Mouse (Mus musculus) stomach, embryonic 16.5 days (tissue): ENCODE measurements around the gene Mcu. TPM values are rescaled to one million over a fixed set of nuclear protein-coding genes. Genes with fewer than 3 reads are reported as not detected.

Source experiments
- ATAC-seq: fragments of 200-750 bp; cut with Nextera tagmentation; 2 replicates; pipeline ENCODE4 v1.8.0; 2017; ENCODE audit warnings: moderate number of reproducible peaks, moderate TSS enrichment; ENCODE audit not compliant: insufficient read depth, low FRiP score
- H3K27ac ChIP-seq: fragments of 300-500 bp; sonication (generic); 2 replicates; pipeline ENCODE4 v1.5.1; 2014; ENCODE audit warnings: low read length
- H3K27me3 ChIP-seq: fragments of 300-500 bp; sonication (generic); 2 replicates; pipeline ENCODE4 v1.6.1; 2014; ENCODE audit warnings: low read length, control low read depth, mixed read lengths; ENCODE audit not compliant: control insufficient read depth, insufficient read depth
- H3K36me3 ChIP-seq: fragments of 300-500 bp; sonication (generic); 2 replicates; pipeline ENCODE4 v1.6.1; 2014; ENCODE audit warnings: low read length; ENCODE audit not compliant: control insufficient read depth, insufficient read depth
- H3K4me1 ChIP-seq: fragments of 300-500 bp; sonication (generic); 2 replicates; pipeline ENCODE4 v1.6.1; 2014; ENCODE audit warnings: low read length, control low read depth, mixed read lengths; ENCODE audit not compliant: control insufficient read depth, insufficient read depth
- H3K4me2 ChIP-seq: fragments of 300-500 bp; sonication (generic); 2 replicates; pipeline ENCODE4 v1.6.1; 2014; ENCODE audit warnings: low read depth, low read length, mixed read lengths
- H3K4me3 ChIP-seq: fragments of 300-500 bp; sonication (generic); replicated peaks from 2 replicates; pipeline ENCODE4 v1.5.1; 2014; ENCODE audit warnings: mild to moderate bottlenecking, low read length
- H3K9ac ChIP-seq: fragments of 300-500 bp; sonication (generic); 2 replicates; pipeline ENCODE4 v1.6.1; 2014; ENCODE audit warnings: low read length
- H3K9me3 ChIP-seq: fragments of 300-500 bp; sonication (generic); replicated peaks from 2 replicates; pipeline ENCODE4 v1.6.1; 2016; ENCODE audit warnings: low read length, control low read depth; ENCODE audit not compliant: control insufficient read depth
- WGBS: fragments of 180-500 bp; shearing (Covaris S2); extraction: QIAGEN DNeasy Blood & Tissue Kit; methylation state at CpG from one replicate; pipeline ENCODE4 v1.1.7; 2014; 5-methylcytosine and 5-hydroxymethylcytosine counted together
- polyA plus RNA-seq: library from polyadenylated mRNA; unstranded; fragments of >200 nt; fragmentation: Nextera tagmentation; extraction: Ambion mirVana; gene quantifications from 2 replicates; pipeline ENCODE4 v1.2.1, GENCODE M21; 2015

Gene Mcu
- polyA plus RNA-seq: 60.0 and 64.9 TPM in 2 replicates

DNA sequence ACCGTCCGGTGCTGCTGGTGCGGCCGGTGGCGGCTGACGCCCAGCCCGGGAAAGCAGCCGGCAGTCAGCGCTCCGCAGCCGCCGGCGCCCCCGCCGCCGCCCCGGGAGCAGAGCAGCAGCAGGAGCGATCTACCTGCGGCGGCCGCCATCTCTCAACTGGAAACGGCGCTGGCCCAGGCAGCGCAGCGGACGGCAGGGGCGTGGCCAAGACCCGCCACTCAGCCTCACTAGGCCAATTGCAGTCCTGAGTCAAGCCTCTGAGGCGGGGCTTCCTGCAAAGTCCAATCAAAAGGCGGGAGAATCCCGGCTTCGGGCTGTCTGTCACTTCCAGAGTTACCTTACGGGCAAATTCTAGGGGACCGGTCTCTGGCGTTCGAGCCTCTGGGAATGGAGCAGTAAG lies at the start of gene Mcu:
Mcu (minus strand) TSS at position 171 of the 400 bp plus-strand sequence.
- WGBS: under 1% methylated on average over 36 of the region's 36 CpGs
- Histone ChIP-seq H3K4me3 (peak within 1 kb of the TSS; percentile 88), H3K9ac (peak within 1 kb of the TSS; percentile 99), H3K27ac (peak within 1 kb of the TSS; percentile 86), H3K4me2 (peak within 1 kb of the TSS; percentile 81), H3K4me1 (peaks cover 22% of the 10 kb centered on the region), H3K36me3 (no peaks in the 10 kb centered on the region), H3K27me3 (no peaks in the 10 kb centered on the region), H3K9me3 (no peaks in the 10 kb centered on the region)
- peak; percentile 98 for ATAC-seq

GRCm38 (mm10) chr10:59665503-59666291 lies 49.2 kb upstream of the Mcu start:
- 66% methylated on average over 13 of the region's 13 CpGs for WGBS
- H3K9me3 ChIP-seq: no peaks in the 10 kb centered on the region
- H3K27ac ChIP-seq: no peak overlapping the region
- H3K27me3 ChIP-seq: no peaks in the 10 kb centered on the region
- no peak overlapping the region for H3K9ac ChIP-seq
- H3K4me3 ChIP-seq: no peak overlapping the region
- H3K36me3 ChIP-seq: no peaks in the 10 kb centered on the region
- no peak overlapping the region for H3K4me2 ChIP-seq
- no peak for ATAC-seq
- H3K4me1 ChIP-seq: peaks cover 10% of the 10 kb centered on the region

DNA sequence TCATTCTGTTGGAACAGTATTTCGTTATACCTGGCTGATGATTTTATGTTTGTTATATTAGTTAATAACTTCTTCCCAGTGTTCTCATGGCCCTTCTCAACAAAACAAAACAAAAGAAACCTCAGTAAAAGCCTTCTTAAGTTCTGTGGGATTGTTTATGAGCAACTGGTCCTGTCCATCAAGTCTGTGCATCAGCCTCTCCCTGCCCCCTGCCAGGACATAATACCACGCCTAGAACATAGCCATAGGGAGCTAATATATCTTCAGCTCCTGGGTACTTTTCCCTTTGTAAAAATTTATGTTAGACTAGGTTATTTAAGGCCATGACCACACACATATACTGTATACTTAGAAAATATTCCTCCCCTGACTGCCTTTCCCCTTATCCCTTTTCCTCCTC lies 48.3 kb upstream of the Mcu start:
- WGBS: 82% methylated on average over 2 of the region's 2 CpGs
- Histone ChIP-seq H3K36me3 (no peaks in the 10 kb centered on the region), H3K9me3 (no peaks in the 10 kb centered on the region), H3K27me3 (no peaks in the 10 kb centered on the region), H3K4me2 (no peak overlapping the region), H3K4me3 (no peak overlapping the region), H3K9ac (no peak overlapping the region), H3K4me1 (peaks cover 10% of the 10 kb centered on the region), H3K27ac (no peak overlapping the region)
- ATAC-seq: no peak

DNA sequence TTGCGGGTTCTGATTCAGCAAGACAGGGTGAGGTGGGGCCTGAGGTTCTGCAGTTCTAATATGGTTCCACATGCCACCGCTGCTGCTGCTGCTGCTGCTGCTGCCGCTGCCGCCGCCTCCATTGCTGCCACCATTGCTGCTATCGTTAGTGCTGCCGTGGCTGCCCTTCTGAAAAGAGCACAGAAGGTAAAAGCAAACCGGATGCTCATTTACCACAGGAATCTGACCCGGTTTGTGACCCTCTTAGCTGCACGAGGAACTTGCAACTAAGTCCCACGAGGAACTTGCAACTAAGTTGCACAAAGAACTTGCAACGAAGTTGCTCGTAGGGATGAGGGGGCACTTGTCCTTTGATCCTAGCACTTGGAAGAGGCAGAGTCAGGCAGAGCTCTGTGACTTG lies 40.3 kb upstream of the Mcu start:
- no peak overlapping the region for H3K4me2 ChIP-seq
- no peaks in the 10 kb centered on the region for H3K36me3 ChIP-seq
- H3K9me3 ChIP-seq: no peaks in the 10 kb centered on the region
- H3K4me3 ChIP-seq: no peak overlapping the region
- no peak for ATAC-seq
- no peak overlapping the region for H3K27ac ChIP-seq
- no peaks in the 10 kb centered on the region for H3K4me1 ChIP-seq
- H3K27me3 ChIP-seq: no peaks in the 10 kb centered on the region
- no peak overlapping the region for H3K9ac ChIP-seq
- 79% methylated on average over 13 of the region's 13 CpGs for WGBS

DNA sequence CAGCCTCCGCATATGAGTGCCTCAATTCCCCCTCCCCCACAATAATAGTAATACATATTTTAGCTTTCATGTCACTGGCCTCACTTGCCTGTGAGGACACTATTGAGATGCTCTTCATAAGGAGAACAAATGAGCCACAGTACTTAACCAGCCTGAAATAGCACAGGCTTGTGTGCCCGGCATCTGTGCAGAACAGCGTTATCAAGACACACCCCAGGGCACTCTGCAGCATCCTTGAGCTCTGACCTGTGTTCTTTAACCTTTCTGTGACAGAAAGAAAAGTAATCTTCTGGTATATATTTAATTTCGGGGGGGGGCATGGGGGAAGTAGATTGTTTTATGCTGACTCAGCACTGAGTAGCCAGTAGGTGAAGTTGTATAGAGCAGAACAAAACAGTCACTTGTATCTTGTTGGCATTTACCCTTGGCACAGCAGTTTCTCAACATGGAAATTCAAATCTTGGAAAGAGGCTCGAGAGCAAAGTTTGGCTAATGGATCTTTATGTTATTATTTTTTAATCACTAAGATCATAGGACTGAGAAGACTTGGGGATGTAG lies 30.4 kb upstream of the Mcu start:
- Histone ChIP-seq H3K9ac (no peak overlapping the region), H3K9me3 (0 out of 2 replicates have a peak, but pooled peaks cover 4% of the 10 kb centered on the region), H3K27ac (no peak overlapping the region), H3K4me2 (no peak overlapping the region), H3K4me3 (no peak overlapping the region), H3K27me3 (no peaks in the 10 kb centered on the region), H3K36me3 (no peaks in the 10 kb centered on the region), H3K4me1 (no peaks in the 10 kb centered on the region)
- WGBS: 71% methylated on average over 5 of the region's 5 CpGs
- no peak for ATAC-seq

GRCm38 (mm10) chr10:59645153-59645552 lies 28.7 kb upstream of the Mcu start:
- no peaks in the 10 kb centered on the region for H3K36me3 ChIP-seq
- WGBS: 36% methylated on average over 4 of the region's 4 CpGs
- H3K9ac ChIP-seq: no peak overlapping the region
- H3K4me3 ChIP-seq: no peak overlapping the region
- no peak overlapping the region for H3K27ac ChIP-seq
- no peaks in the 10 kb centered on the region for H3K4me1 ChIP-seq
- peak overlapping the region; percentile 12; the same call in 1 of the 2 replicates for H3K4me2 ChIP-seq
- H3K9me3 ChIP-seq: 0 out of 2 replicates have a peak, but pooled peaks cover 2% of the 10 kb centered on the region
- no peaks in the 10 kb centered on the region for H3K27me3 ChIP-seq
- ATAC-seq: no peak

- Histone ChIP-seq H3K4me2 (no peak overlapping the region), H3K9ac (no peak overlapping the region), H3K27me3 (no peaks in the 10 kb centered on the region), H3K9me3 (no peaks in the 10 kb centered on the region), H3K36me3 (no peaks in the 10 kb centered on the region), H3K4me3 (no peak overlapping the region), H3K4me1 (no peaks in the 10 kb centered on the region), H3K27ac (no peak overlapping the region)
- no peak for ATAC-seq
- 60% methylated on average over 2 of the region's 2 CpGs for WGBS
These were observed 28.2 kb upstream of the Mcu start for GRCm38 (mm10) chr10:59644710-59645109.

DNA sequence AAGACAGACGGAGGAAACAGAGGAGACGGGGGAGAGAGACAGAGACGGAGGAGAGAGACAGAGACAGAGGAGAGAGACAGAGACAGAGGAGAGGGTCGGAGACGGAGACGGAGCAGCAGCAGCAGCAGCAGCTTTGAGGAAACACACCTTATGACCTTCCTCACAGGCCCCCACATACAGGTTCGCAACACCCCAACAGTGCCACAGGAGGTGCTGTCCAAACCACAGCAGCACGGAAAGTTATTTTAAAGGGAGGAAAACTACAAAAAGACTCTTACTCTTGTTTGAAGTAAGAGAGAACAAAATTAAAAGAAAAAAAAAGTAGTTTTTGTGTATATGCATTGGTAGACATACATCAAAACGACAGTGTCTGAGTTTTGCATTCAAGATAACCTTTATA lies 27.2 kb upstream of the Mcu start:
- ATAC-seq: no peak
- no peak overlapping the region for H3K4me3 ChIP-seq
- H3K36me3 ChIP-seq: no peaks in the 10 kb centered on the region
- H3K4me1 ChIP-seq: no peaks in the 10 kb centered on the region; the same call in 1 of the 2 replicates
- H3K9me3 ChIP-seq: no peaks in the 10 kb centered on the region
- WGBS: 68% methylated on average over 9 of the region's 9 CpGs
- H3K4me2 ChIP-seq: no peak overlapping the region
- H3K9ac ChIP-seq: no peak overlapping the region
- no peak overlapping the region for H3K27ac ChIP-seq
- H3K27me3 ChIP-seq: no peaks in the 10 kb centered on the region

DNA sequence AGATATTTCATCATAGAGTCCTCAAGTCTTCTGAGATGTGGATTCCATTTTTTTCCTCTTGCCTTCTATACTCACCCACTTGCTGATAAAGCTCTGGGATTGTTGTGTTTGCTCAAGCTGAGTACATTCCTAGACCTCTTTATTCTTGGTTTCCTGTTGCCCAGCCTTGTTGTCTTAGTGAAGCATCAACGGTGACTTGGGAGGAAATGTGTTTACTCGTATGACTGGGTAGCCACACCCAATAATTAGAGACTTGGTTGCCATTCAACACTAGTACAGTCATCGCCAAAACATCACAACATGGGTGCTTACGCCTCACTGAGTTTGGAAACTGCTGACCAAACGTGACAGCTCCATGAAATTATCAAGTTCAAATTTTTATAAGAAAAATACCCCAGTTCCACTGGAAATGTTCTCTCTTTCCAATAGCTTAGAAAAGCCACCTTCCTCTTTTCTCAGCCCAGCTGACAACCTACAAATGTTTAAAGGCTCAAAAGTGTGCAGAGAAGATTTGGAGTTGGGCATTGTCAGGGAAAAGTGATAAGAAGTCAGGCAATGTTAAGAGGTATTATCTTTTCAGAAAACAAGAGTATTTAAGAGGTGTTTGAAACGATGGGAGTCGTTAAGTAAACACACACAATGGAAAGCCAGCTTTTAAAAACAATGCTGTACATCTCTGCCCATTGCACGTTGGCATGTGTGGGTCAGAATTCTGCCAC lies 26.3 kb upstream of the Mcu start:
- no peak overlapping the region for H3K4me3 ChIP-seq
- no peak overlapping the region for H3K9ac ChIP-seq
- no peak overlapping the region; the same call in 1 of the 2 replicates for H3K27ac ChIP-seq
- no peaks in the 10 kb centered on the region for H3K9me3 ChIP-seq
- peak; percentile 60; the same call in 1 of the 2 replicates for ATAC-seq
- no peaks in the 10 kb centered on the region for H3K36me3 ChIP-seq
- WGBS: 54% methylated on average over 8 of the region's 8 CpGs
- H3K27me3 ChIP-seq: no peaks in the 10 kb centered on the region
- no peaks in the 10 kb centered on the region; the same call in 1 of the 2 replicates for H3K4me1 ChIP-seq
- H3K4me2 ChIP-seq: no peak overlapping the region
